Mouse (Mus musculus) forebrain, embryonic 11.5 days (tissue): Measurements from ENCODE around the gene Exosc5. TPM values are rescaled to one million over a fixed set of nuclear protein-coding genes. Genes with fewer than 3 reads are reported as not detected.

Experiments
- ATAC-seq: fragments of 200-750 bp; cut with Nextera tagmentation; replicated peaks from 2 replicates; pipeline ENCODE4 v1.8.0; 2017; ENCODE audit warnings: moderate TSS enrichment; ENCODE audit not compliant: low FRiP score
- DNase-seq: peaks from one replicate; pipeline ENCODE4 v3.0.0-alpha.2; 2017; ENCODE audit warnings: low spot score
- H3K27ac ChIP-seq: fragments of 300-500 bp; sonication (generic); 2 replicates; pipeline ENCODE4 v1.5.1; 2014; ENCODE audit warnings: low read depth, low read length
- H3K27me3 ChIP-seq: fragments of 300-500 bp; sonication (generic); 2 replicates; pipeline ENCODE4 v1.6.1; 2014; ENCODE audit warnings: mild to moderate bottlenecking, low read length, mixed read lengths; ENCODE audit not compliant: control insufficient read depth, insufficient read depth
- H3K36me3 ChIP-seq: fragments of 300-500 bp; sonication (generic); 2 replicates; pipeline ENCODE4 v1.6.1; 2014; ENCODE audit warnings: mild to moderate bottlenecking, low read length, moderate library complexity, mixed read lengths; ENCODE audit not compliant: control insufficient read depth, insufficient read depth
- H3K4me1 ChIP-seq: fragments of 300-500 bp; sonication (generic); replicated peaks from 2 replicates; pipeline ENCODE4 v1.6.1; 2014; ENCODE audit warnings: low read length, mixed read lengths; ENCODE audit not compliant: control insufficient read depth, insufficient read depth
- H3K4me2 ChIP-seq: fragments of 300-500 bp; sonication (generic); 2 replicates; pipeline ENCODE4 v1.6.1; 2014; ENCODE audit warnings: low read depth, mild to moderate bottlenecking, low read length, moderate library complexity, mixed read lengths; ENCODE audit not compliant: severe bottlenecking
- H3K4me3 ChIP-seq: fragments of 300-500 bp; sonication (generic); 2 replicates; pipeline ENCODE4 v1.5.1; 2014; ENCODE audit warnings: low read depth, low read length
- H3K9ac ChIP-seq: fragments of 300-500 bp; sonication (generic); 2 replicates; pipeline ENCODE4 v1.6.1; 2014; ENCODE audit warnings: low read length
- H3K9me3 ChIP-seq: fragments of 300-500 bp; sonication (generic); 2 replicates; pipeline ENCODE4 v1.6.1; 2016; ENCODE audit warnings: low read length, mixed read lengths; ENCODE audit not compliant: control insufficient read depth
- WGBS: fragments of 180-500 bp; shearing (Covaris S2); extraction: QIAGEN DNeasy Blood & Tissue Kit; methylation state at CpG from one replicate; pipeline ENCODE4 v1.1.7; 2014; 5-methylcytosine and 5-hydroxymethylcytosine counted together
- polyA plus RNA-seq: library from polyadenylated mRNA; unstranded; fragments of >200 nt; fragmentation: Nextera tagmentation; extraction: Ambion mirVana; gene quantifications from 2 replicates; pipeline ENCODE4 v1.2.1, GENCODE M21; 2014

Exosc5 gene
- polyA plus RNA-seq, 1 experiment from 2014 or later, result 52.2 TPM

- no peaks in the 10 kb centered on the region for H3K36me3 ChIP-seq
- H3K9me3 ChIP-seq, result no peaks in the 10 kb centered on the region
- H3K4me3 ChIP-seq, result peak within 1 kb of the TSS; percentile 60
- ATAC-seq (peak; percentile 94), DNase-seq (peak; percentile 93)
- no peaks in the 10 kb centered on the region for H3K4me1 ChIP-seq
- H3K9ac ChIP-seq, result peak within 1 kb of the TSS; percentile 59
- H3K4me2 ChIP-seq, result peak within 1 kb of the TSS; percentile 52
- 1% methylated on average over 53 of the region's 53 CpGs for WGBS
- no peaks in the 10 kb centered on the region for H3K27me3 ChIP-seq
- no peak within 1 kb of the TSS for H3K27ac ChIP-seq
These were observed 39.9 kb upstream of the Exosc5 start, which contains the start of gene Dmac2 for GRCm38 (mm10) chr7:25618865-25619721. Dmac2 (plus strand) TSS chr7:25619414.

- Histone ChIP-seq H3K9me3 (no peaks in the 10 kb centered on the region), H3K4me1 (no peaks in the 10 kb centered on the region), H3K4me3 (peak overlapping the region; percentile 60), H3K9ac (peak overlapping the region; percentile 59), H3K27me3 (no peaks in the 10 kb centered on the region), H3K36me3 (no peaks in the 10 kb centered on the region), H3K4me2 (peak overlapping the region; percentile 52), H3K27ac (no peak overlapping the region)
- 17% methylated on average over 5 of the region's 5 CpGs for WGBS
- no peak for ATAC-seq
- DNase-seq, result no peak
These were observed 39.3 kb upstream of the Exosc5 start for GRCm38 (mm10) chr7:25619722-25619991.

GRCm38 (mm10) chr7:25620101-25620500 lies 38.9 kb upstream of the Exosc5 start:
- peak overlapping the region; percentile 60 for H3K4me3 ChIP-seq
- DNase-seq (peak; percentile 34), ATAC-seq (no peak)
- H3K36me3 ChIP-seq, result no peaks in the 10 kb centered on the region
- H3K4me2 ChIP-seq, result peak overlapping the region; percentile 52; the same call in 1 of the 2 replicates
- WGBS, result 92% methylated on average over 5 of the region's 5 CpGs
- H3K27me3 ChIP-seq, result no peaks in the 10 kb centered on the region
- no peak overlapping the region for H3K27ac ChIP-seq
- no peaks in the 10 kb centered on the region for H3K4me1 ChIP-seq
- no peaks in the 10 kb centered on the region for H3K9me3 ChIP-seq
- H3K9ac ChIP-seq, result no peak overlapping the region

GRCm38 (mm10) chr7:25620751-25621150 lies 38.2 kb upstream of the Exosc5 start:
- ATAC-seq (no peak), DNase-seq (peak; percentile 37)
- no peak overlapping the region for H3K27ac ChIP-seq
- no peak overlapping the region for H3K4me3 ChIP-seq
- H3K4me1 ChIP-seq, result no peaks in the 10 kb centered on the region
- H3K27me3 ChIP-seq, result no peaks in the 10 kb centered on the region
- H3K9ac ChIP-seq, result no peak overlapping the region
- H3K36me3 ChIP-seq, result no peaks in the 10 kb centered on the region
- no peak overlapping the region for H3K4me2 ChIP-seq
- 93% methylated on average over 11 of the region's 11 CpGs for WGBS
- H3K9me3 ChIP-seq, result no peaks in the 10 kb centered on the region

GRCm38 (mm10) chr7:25623857-25624370 lies 35.0 kb upstream of the Exosc5 start:
- WGBS, result 86% methylated on average over 11 of the region's 11 CpGs
- no peak for ATAC-seq
- H3K4me3 ChIP-seq, result no peak overlapping the region
- H3K9ac ChIP-seq, result no peak overlapping the region
- DNase-seq, result no peak
- 0 out of 2 replicates have a peak, but pooled peaks cover 3% of the 10 kb centered on the region for H3K27me3 ChIP-seq
- no peak overlapping the region for H3K4me2 ChIP-seq
- no peak overlapping the region for H3K27ac ChIP-seq
- no peaks in the 10 kb centered on the region for H3K36me3 ChIP-seq
- H3K9me3 ChIP-seq, result no peaks in the 10 kb centered on the region
- H3K4me1 ChIP-seq, result peaks cover 7% of the 10 kb centered on the region; the same call in 1 of the 2 replicates

- H3K27ac ChIP-seq, result no peak overlapping the region
- 0 out of 2 replicates have a peak, but pooled peaks cover 3% of the 10 kb centered on the region for H3K27me3 ChIP-seq
- H3K4me1 ChIP-seq, result peaks cover 7% of the 10 kb centered on the region; the same call in 1 of the 2 replicates
- no peak for ATAC-seq
- no peak overlapping the region for H3K9ac ChIP-seq
- no peak overlapping the region for H3K4me2 ChIP-seq
- 86% methylated on average over 5 of the region's 5 CpGs for WGBS
- no peak for DNase-seq
- H3K4me3 ChIP-seq, result no peak overlapping the region
- no peaks in the 10 kb centered on the region for H3K36me3 ChIP-seq
- no peaks in the 10 kb centered on the region for H3K9me3 ChIP-seq
These were observed 34.1 kb upstream of the Exosc5 start for GRCm38 (mm10) chr7:25624851-25625250.

GRCm38 (mm10) chr7:25625594-25626250 lies 33.2 kb upstream of the Exosc5 start:
- DNase-seq, result no peak
- Histone ChIP-seq H3K4me3 (no peak overlapping the region), H3K27me3 (0 out of 2 replicates have a peak, but pooled peaks cover 3% of the 10 kb centered on the region), H3K9me3 (no peaks in the 10 kb centered on the region), H3K36me3 (no peaks in the 10 kb centered on the region), H3K4me2 (no peak overlapping the region), H3K4me1 (peaks cover 7% of the 10 kb centered on the region; the same call in 1 of the 2 replicates), H3K27ac (no peak overlapping the region), H3K9ac (no peak overlapping the region)
- no peak for ATAC-seq
- WGBS, result 80% methylated on average over 10 of the region's 10 CpGs

GRCm38 (mm10) chr7:25626509-25627430 lies 32.2 kb upstream of the Exosc5 start, which contains the start of gene B3gnt8:
B3gnt8 (plus strand) TSS chr7:25626654.
- Histone ChIP-seq H3K4me1 (peaks cover 7% of the 10 kb centered on the region; the same call in 1 of the 2 replicates), H3K4me2 (peak within 1 kb of the TSS; percentile 57), H3K27ac (no peak within 1 kb of the TSS), H3K4me3 (peak within 1 kb of the TSS; percentile 24), H3K9me3 (no peaks in the 10 kb centered on the region), H3K27me3 (0 out of 2 replicates have a peak, but pooled peaks cover 3% of the 10 kb centered on the region), H3K36me3 (no peaks in the 10 kb centered on the region), H3K9ac (peak within 1 kb of the TSS; percentile 30)
- DNase-seq (no peak), ATAC-seq (no peak)
- 24% methylated on average over 24 of the region's 29 CpGs for WGBS
